Mouse (Mus musculus) hematopoietic stem cell, adult 5-6 weeks (primary cell): ENCODE measurements at regions not wholly inside any gene's neighbourhood (a gene's known extent, or its start where the extent isn't known, plus 50 kb on each side); places are given as distances from the start of the nearest gene placed in this dataset.

Source experiments
- ATAC-seq, 2 experiments: fragments of 125-278 bp in 1 of 2; replicated peaks in 1 of 2; 2 replicates each; pipeline ENCODE4 v1.8.0; 2016 to 2017; ENCODE audit warnings: inconsistent platforms in 2 of 2, mild to moderate bottlenecking in 2 of 2, moderate number of reproducible peaks in 2 of 2, low read depth in 1 of 2, moderate TSS enrichment in 1 of 2; ENCODE audit not compliant: low FRiP score in 2 of 2, poor library complexity in 2 of 2, severe bottlenecking in 2 of 2, insufficient read depth in 1 of 2, low TSS enrichment in 1 of 2

DNA sequence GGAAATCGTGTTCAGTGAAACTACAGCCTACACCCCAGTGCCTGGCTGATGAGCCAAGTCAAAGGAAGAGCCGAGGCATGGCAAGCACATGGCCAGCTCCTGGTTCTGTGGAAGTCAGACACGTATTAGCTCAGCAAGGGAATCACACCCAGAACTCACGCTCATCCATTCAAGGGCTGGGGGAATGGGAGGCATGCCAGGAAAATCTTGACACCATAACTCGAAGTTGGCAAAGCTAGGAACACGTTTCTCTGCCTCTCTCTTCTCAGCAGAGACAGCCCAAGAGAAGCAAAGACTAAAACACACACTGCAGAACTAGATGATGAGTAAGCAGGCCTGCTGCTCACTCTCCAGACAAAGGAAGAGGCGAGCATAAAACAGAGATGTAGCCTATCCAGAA is 53.5 kb upstream of the Ypel5 start:
- no peak for ATAC-seq

DNA sequence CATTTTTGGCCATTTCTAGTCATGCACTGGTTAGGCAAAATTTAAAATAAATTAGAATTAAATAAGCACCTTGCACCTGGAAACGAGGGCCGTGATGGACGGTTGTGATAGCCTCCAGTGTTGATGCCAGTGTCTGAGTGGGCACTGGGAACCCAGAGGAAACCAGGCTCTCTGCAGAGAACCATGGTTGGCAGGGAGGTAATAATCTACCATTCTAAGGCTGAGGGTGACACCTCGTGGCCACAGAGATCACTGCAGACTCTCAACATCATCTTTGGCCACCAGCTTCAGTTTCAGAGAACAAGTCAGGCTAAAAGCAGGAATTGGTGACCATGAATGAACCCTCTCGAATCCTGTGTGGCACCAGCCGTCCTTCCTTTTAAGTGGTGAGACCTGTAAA is 54.5 kb upstream of the Ypel5 start:
- peak; percentile 91 to 96 for ATAC-seq

DNA sequence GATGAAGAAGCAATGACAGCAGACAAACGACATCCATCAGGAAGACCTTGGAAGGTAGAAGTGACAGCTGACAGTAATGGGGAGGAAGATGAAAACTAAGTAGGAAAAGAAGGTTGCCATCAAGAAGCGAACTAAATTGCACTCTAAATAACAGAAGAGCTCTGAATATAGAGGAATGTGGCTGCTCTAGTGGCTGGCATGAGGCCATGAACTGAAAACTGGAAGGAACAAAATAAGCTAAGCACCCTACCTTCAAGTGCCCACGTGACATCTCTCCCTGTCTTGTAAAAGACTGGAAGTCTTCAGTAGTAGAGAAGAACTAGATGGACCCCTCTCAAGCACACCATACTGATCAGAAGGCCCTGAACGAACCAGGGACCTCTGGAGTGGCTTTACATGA is 68.0 kb upstream of the Ypel5 start:
- no peak for ATAC-seq

DNA sequence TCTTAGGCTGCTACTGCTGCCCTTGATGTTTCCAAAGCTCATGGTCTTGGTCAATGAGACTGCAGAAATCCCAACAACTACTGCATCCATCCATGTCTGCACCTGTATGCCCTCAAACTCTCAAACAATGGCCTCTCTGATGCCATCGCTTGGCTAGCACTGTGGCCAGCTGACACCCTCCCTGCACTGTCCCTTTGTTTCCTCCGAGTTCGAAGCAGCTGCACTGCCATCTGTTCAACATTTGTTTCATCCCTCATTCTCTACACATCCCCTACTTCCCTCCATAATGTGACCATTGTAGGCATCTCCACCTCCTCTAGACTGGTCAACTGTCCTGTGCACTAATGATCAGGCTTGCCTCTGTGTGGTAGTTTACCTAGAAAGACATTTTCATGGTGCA is 75.3 kb upstream of the Ypel5 start:
- ATAC-seq: no peak

DNA sequence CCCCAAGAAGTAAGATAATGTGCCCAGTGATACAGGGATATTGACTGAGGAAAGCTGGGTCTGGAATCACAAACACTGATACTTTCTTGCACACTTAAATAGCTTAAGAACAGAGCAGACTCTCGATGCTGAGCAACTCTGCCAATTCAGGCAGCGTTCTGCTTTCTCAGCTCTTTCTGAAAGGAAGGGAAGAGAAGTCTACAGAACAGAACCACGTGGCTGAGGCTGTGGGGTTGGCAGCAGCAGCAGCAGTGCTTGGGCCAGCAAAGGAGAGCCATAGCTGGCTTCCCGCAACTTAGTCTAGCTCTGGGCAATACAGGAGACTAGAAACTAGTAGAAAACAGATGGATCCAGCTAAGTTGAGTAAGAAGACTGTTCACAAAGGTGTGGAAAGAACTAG is 89.8 kb upstream of the Ypel5 start:
- no peak for ATAC-seq

DNA sequence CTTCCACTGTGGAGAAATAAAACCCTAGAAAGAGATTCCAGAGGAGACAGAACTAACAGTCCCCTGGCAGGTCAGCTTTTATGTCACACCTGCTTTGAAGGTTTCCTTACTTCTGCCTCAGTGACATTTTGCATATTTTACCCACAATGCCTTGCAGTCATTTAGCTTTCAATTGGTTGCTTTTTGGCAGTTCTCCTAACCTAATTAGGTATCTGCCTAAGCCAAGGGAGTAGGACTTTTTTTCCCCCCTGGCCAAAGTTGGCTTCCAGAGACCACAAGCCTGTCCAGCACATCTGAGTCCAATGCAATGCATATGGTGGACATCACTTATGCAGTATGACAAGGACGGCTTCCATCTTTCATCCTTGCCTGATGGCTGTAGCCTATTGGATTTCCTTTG is 103.2 kb upstream of the Ypel5 start:
- no peak for ATAC-seq

DNA sequence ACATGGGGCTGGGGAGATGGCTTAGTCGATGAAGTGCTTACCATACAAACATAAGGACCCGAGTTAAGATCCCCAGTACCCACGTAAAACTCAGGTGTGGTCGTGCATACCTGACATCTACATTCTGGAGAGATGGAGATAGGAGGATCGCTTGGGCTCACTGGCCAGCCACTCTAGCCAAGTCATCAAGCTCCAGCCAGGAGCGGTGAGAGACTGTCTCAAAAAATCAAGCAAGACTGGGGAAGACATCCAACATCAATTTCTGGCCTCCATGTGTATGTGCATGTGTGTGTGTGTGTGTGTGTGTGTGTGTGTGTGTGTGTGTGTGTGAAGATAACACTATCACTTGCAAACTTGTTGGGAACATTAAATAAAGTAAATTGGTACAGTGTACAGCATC is 104.6 kb upstream of the Ypel5 start:
- ATAC-seq: no peak

DNA sequence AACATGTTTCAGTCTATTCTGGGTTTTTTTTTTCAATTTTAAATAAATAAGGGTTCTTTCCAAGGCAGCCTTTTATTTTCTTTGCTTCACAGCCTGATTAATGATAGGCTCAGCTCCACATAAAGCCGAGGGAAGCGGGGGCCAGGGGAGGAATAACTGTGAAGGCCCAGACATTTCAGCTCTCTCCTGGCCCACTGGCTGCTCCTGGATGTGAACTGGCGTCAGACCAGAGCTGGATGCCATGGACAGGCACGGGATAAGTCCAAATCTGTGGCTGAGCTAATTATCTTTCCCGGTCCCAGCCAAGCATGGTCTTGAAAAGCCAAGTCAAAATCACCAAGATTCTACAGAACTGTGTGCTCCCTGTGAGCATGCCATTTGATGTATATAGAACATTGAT is 105.1 kb upstream of the Ypel5 start:
- ATAC-seq: no peak

DNA sequence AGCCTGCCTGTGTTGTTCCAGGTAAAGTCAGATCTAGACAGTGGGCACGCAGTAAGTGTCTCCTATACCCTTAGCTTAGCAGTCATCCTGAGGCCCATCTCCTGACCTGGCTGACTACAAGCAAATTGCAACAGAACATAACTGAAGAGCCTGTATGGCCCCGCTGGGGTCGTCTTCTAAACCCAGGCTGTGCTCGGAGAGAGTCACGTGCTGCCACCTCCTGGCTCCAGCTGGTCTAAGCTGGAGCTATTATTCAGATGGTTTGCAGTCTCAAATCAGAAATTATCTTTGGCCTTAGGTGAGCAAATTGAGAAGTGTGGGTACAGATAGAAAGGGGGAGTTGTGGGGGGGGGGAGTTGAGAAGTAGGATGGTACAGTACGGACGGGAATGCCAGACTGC is 115.5 kb upstream of the Ypel5 start:
- peak; percentile 21 to 32; a peak in 1 of 4 replicates for ATAC-seq

DNA sequence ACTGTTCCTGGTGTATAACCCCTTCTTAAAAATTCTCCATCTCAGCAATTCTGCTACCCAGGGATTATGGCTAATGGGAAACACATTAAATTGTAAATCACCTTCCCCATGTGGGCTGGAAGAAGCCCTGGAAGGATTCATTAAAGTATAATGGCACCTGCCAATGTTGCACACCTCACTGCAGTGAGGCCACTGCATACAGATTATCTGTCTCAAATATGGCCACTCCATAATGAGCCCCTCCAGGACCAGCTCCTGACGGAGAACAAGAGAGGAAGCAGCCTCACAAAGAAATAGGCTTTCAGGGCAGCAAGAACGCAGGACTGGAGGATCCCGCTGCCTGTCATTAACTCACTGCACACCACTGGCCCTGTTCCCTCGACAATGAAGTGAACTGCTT is 115.2 kb upstream of the Alk start:
- ATAC-seq: no peak

DNA sequence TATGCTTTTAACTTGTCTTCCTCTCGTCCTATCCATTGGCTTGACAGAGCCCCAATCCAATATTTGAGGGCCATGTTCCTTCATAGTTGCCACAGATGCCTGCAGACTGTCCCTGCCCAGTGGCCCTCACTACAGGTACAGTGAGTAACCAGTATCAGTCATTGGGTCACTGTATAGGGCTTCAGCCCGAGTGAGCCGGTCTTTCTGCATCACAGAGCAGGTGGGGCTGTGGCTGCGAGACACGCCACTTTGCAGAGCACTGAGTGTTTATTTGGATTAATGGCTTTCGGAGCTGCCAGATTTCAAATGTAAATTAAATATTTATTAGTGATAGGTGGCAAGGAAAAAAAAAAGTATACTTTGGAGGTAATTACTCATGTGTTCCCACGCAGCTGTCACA is 87.2 kb upstream of the Alk start:
- no peak for ATAC-seq

DNA sequence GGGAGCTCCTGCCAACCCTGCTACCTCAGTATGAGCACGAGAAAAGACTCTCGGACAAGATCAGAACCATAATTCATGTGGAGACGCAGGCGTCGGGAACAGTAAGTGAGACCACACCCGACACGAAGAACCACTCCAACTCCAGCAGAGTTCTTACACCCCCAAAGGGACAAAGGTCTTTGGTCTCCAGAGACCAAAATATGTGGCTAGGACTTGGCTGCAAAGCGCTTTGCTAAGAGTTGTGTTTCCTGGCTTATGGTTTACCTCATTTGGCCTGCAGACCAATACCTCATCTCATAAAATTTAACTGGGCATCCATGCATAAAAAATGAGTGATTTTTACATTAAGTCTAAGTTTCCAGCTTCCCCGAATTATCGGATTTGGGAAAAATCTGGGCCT is 85.2 kb upstream of the Alk start:
- no peak for ATAC-seq

DNA sequence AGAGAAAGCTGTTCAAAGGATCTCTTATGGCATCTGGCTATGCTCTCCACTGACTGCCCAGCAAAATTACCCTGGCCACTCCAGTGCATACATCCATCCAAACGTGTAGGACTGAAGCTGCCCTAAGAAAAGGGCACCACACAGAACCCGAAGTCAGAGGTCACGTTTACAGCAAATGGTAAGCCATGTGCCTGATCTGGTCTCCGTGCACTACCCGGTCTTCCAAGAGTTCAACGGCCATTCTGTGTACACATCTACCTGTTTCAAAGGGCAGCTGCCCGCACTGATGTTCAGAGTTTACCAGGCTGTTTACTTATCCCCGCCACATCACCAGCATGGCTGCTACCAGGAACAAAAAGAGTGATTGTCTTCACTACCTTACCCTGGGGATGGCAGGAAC is 84.4 kb upstream of the Alk start:
- no peak for ATAC-seq

DNA sequence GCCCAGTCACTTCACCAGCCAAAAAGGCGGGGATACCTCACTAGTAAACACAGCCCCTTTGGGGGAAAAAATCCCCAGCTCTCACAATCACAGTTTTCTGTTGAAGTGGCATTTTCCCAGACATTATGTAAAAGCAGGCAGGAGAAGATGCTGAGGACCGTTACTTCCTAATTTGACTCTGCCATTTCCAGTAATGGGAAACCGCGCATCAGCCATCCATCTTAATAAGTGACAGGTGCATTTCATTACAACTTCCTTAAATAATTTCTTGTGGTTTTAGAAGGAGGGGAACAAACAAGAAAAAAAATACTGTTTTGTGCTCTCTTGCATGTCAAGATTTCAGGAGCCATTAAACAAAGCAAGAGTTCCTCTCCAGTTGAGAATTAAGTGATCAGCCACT is 70.2 kb upstream of the Alk start:
- ATAC-seq: peak; percentile 56; a peak in 3 of 4 replicates

DNA sequence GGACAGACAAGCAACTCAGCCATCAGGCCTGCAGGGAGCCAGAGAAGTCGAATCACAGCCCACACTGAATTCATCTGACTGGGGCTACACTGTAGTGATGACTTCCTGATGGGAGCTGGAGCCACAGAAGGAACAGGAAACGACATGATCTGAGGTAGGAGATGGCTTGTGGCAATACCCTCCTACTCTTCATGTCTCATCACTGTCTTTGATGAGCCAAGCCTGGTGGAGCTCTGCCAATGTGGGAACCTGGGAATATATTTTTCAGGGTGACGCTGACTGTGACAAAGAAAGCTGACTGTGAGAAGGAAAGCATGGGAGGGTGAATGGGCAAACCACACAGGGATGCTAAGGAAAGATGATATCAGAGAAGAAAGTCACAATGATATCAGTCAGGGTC is 67.6 kb upstream of the Alk start:
- ATAC-seq: no peak

DNA sequence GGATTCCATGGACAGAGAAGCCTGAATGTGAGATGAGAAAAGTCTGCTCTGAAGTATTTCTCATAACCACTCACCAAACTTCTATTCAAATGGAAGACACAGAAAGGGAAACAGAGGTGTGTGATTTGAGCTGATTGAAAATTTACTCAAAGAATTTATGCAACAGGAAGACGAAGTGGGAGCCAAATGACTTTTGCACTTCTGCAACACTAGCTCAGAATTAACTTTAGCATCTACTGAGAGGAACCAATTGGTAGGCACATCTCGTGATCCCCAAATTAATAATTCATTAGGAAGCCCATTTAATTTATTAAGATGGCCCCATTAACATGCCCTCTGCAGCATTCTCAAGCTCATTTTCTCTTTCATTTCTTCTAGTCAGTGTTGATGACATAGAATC is 62.5 kb upstream of the Alk start:
- no peak for ATAC-seq

DNA sequence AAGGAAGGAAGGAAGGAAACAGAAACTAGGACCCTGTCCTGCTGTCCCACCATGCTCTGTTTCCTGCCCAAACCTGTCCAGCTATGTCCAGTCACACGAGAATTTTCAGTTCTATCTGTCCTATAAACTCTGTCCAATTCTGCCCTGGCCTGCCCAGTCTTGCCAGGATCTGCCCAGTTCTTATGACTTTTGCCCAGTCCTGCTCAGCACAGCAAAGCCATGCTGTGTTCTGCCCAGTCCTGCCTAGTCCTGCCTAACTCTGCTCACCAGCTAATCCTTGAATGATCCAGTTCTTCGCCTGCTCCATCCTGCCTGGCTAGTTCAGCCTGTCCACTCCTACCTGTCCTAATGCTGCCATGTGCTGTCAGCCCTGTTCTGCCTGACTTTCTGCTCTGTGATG is 57.3 kb upstream of the Alk start:
- ATAC-seq: no peak

DNA sequence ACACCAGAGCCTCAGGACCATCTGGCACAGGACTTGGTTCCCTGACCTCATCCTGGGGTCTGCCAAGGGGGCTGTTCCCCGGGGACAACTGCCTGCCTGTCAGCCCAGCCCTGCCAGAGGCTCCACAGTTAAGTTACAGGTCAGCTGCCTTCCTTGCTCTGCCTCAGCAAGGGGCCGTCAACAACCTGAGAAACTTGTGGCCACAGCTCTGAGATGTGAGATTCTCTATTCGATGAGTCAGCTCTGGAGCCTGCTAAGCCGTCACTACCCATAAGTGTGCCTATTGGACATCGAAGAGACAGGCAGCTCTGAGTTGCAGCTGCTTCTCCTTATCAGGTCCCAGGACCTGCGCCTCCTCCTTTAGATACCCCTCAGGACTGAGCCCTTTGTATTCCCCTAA is 54.3 kb upstream of the Alk start:
- no peak for ATAC-seq

DNA sequence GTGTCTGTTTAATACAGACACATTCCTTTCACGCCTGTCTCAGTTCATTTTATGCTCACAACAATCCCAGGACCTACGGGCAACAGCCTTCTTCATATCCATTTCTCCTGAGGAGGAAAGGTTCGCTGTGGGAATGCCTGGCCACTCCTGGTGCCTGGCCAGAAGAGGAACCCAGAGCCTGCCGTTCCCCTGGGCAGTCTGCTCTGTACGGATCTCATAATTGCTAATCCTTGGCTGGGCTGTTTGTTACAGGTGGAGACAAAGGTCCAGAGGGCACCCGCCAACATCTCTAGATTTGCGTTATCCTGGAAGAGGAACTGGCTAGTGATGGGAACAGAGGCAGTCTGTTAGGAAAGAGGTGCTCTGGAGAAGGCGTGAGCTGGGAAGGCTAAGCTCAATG is 53.4 kb upstream of the Alk start:
- no peak for ATAC-seq
